Mouse (Mus musculus) olfactory bulb, adult 2 months (tissue): ENCODE measurements at regions not wholly inside any gene's neighbourhood (a gene's known extent, or its start where the extent isn't known, plus 50 kb on each side); places are given as distances from the start of the nearest gene placed in this dataset.

Experiments
- CTCF ChIP-seq: fragments of 200-500 bp; IDR thresholded peaks from 2 replicates; pipeline ENCODE4 v1.5.1; 2012; ENCODE audit warnings: low read depth, mild to moderate bottlenecking, low read length, moderate library complexity; ENCODE audit not compliant: insufficient read depth
- POLR2A ChIP-seq: fragments of 200-500 bp; IDR thresholded peaks from 2 replicates; pipeline ENCODE4 v1.6.1; 2012; ENCODE audit warnings: mild to moderate bottlenecking, low read depth, low read length, moderate library complexity; ENCODE audit not compliant: insufficient read depth

GRCm38 (mm10) chr9:89841371-89841770 lies 68.3 kb upstream of the Rasgrf1 start:
- TF ChIP-seq CTCF (no peak), POLR2A (no peak)
